Mouse (Mus musculus): ENCODE results near the gene Tex10.
A peak's percentile ranks its signal among the peaks of the same experiment; 100 is the strongest.
"Not testable (repeated sequence)": the region's sequence is repeated elsewhere in the genome, so short reads cannot be mapped to it uniquely, and the experiment has no call there.

Gene Tex10

DNA sequence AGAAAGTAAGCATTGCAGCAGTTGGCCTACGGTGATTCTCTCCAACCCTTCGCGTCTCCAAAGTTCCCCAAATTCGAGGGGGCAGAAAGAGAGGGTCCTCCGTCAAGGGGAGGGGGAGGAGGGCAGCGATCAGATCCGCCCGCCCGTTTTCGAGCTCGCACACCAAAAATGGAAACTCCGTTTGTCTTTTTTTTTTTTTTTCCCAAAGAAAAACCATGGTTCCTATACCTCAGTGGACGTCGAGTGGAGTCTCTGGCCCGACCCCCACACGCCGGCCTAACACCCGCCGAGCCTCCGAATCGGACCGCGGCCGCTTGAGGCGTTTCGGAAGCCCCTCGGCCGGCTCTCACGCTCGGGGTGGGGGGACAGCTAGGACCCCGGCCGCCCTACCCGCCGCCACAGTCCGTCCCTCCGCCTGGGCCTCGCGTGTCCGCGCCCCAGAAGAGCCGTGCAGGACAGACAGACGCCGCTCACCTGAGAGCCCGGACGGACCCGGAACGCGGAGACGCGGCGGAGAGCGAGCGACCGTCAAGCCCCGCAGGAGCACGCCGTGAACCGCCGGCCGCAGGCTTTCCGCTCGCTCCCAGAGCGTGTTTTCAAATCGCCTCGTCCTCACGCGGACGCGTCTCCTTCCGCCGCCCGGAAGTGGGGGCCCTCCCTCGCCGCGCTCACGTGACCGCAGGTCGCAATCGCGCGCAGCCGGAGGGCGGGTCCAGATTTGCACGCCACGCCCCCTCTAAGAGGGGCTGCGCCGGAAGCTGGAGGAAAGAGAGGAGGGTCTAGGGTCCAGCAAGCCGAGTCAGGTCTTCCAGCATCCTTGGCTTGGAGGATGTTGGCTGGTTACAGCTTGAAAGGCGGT is at the start of gene Tex10:
Gene Tex10 (minus strand): TSS at position 668 of the 859 bp plus-strand sequence.
- peak; percentile 82 for DNase-seq (ENCODE audit: low spot score)

DNA sequence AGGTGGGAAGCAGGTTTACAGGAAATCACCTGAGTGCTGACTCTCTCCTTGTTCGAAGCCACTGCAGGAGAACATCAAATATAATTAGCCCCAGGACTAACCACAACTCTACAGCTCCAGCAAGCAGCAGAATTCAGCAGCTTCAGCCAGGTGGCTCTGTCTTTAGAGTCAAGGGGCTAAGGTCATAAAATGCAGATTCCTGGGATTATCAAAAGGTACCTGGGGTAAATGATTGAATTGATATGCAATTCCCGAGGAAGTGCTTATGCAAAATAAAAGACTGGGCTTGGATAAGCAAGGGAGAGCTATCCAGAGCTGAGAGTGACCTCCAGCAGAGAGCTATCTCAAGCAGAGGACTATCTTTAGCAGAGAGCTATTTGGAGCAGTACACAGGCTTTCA is 37.6 kb upstream of the Tex10 start:
- DNase-seq (ENCODE audit: low spot score) = no peak

DNA sequence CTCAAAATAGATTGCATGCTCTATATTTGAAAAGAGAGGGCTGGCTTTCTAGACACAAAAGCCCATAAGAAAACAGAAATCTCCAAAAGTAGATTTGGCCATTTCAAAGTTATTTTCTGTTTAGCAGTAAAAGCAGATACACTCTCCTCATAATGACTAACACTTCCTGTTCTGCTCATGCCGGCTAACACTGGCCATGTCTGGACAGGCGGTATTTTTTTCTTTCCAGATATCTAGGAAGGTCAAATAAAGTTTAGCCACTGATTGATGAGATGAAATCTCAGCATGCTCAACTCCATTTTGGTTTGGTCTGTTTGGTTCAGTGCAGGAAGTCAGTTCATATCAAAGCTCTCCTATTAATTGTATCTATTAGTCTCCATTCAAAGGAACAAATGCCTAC is 19.3 kb upstream of the Tex10 start:
- DNase-seq (ENCODE audit: low spot score) = no peak

DNA sequence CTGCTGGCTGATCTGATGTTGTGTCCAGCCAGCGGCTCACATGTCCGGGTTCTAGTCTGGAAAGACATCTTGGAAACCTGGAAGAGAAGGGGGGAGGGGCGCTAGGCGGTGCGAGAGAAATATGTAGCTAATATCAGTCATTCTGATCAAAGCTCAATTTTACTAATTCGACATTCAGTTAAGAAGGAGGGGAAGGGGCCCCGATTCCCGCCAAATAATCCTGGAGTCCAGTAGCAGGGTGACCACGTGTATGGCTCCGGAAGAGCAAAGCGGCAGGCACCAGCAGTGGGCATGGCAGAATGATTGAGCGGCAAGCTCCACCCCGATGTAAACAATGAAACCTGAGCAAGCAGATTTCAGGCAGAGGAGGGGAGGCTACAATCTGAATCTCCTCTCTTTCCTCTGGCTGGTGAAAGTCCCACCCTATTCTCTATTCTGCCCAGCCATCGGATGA is 18.1 kb upstream of the Tex10 start:
- no peak for DNase-seq (ENCODE audit: low spot score)

DNA sequence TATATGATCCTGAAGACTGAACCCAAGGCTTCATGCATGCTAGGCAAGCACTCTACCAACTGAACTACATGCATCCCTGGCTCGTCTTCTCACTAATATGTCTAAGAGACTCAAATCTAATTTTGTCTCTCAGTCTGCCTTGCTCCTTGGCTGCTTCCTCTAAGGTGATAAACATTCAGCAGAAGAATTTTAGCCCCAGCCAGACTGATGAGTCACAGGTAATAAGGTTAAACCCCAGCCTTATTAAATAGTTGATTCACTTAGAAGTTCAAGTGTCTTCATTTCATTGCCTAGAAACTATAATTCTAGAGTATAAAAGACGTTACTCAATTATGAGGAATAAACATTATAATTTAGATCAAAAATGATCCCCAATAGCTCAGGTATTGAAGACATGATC is 15.7 kb upstream of the Tex10 start:
- no peak for DNase-seq (ENCODE audit: low spot score)

DNA sequence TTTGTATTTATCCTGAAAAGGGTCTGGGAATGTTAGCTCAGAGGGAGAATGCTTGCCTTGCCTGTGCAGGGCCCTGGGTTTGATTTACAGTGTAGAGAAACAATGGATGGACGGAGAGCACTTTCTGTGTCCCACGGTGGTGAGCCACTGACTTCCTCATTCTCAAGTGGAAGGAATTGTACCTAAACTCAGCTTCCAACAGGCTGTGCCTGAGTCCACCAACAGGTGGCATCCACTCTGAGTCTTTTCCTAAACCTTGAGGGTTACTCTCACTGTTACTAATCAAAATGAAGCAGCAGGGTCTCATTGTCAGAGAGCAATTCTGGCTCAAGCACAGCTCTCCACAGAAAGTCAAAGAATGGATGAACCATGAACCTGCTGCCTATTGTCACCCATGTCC is 8.0 kb upstream of the Tex10 start:
- no peak for DNase-seq (ENCODE audit: low spot score)

DNA sequence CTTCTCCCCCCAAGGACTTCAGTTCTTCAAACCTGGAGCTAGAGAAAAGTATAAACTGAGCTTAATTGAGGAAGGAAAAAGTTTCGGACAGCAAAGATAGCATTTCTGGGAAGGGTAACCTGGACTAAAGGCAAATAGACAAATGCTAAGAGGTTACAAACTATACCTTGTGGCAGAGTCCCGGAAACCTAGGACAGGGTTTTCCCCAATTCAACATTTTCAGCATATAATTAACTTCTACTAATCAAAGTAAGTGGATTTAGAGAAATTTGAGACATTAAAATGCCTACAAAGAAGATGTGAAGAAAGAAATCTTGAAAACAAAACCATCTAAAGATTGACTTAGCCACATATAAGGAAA is 372 bp upstream of the Tex10 start:
- DNase-seq (ENCODE audit: low spot score) = no peak

DNA sequence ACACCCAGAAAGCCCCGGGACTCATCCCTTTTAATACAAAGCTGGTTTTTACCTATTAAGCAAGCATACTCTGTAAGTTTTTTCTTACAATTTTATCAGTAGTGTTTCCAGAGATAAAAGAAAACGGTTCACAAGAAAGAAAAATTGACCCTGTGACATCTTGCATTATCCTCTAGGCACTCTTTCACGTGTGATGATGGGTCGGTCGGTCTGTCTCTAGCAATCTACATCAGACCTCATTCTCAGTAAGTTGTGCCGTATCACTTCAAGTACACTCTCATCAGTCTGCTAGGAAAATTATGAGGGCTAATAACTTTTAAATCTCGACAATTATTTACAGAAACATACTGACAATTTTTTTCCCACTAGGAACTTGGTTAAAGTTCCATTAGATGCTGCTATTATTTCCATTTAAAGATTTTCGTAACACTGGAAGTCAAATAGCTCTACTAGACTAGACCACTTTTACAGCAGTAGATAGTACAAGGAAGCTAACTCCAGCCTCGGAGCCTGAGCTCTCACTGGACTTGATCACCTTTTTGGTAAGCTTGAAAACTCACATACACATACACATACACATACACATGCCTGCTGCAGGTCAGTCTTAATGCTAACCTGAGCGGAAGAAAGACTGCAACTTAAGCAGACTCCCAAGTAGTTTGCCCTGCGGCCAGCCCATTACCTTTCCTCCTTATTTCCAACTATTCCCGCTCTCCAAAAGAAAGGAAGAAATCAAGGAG is 1.0 kb downstream of the Tex10 start:
- no peak for DNase-seq (ENCODE audit: low spot score)

DNA sequence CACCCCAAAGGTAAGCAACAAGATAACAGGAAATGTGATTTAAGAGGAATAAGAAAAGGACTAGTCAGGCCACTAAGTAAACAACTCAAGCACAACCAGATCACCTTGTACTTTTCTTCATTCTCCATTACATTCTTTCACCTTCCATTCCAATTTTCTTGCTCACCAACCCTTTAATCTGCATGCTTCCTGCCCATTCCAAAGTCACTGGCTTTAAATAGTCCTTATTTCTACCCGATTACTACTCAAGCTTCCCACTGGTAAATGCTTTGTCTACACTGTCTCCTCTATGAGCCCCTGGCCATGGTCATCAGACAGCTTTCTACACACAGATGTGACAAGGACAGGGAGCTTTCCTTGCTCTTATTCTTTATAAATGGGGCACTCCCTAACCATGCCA is 2.3 kb downstream of the Tex10 start:
- DNase-seq (ENCODE audit: low spot score) = no peak

DNA sequence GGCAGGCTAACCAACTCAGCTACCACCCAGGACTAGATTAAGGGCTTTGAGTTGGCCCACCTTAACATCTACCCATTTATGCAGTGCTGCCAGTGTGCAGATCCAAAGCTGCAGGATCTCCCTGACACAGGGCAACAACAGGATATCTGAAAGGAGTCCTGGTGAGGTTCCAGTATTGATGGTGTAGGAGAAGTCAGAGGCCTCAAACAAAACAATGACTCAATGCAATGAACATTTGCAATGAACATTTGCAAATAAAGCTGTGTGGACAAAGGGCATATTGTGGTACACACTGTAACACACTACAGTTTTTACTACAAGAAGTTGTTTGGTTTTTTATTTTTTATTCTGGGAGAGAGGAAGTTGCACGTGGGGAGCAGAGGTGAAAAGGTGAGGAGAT is 12.2 kb downstream of the Tex10 start:
- DNase-seq (ENCODE audit: low spot score) = no peak

DNA sequence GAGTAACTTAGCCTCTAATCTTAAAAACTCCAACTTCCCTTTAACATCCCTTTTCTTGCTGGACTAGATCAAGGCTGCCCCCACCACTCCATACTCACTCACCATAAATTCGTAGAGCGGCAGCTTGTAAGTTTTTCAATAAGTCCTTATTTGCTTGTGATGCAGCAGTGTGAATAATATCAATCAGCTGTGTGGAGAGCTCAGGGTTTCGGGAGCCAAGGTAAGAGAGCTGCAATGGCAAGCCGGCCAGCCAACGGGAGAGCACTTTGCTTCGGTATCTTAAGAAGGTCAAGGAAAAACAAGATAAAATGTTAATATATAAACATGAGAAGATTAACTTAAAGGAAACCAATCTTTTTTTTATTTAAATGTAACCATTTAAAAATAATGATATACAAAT is 14.8 kb downstream of the Tex10 start:
- peak; percentile 21 for DNase-seq (ENCODE audit: low spot score)

DNA sequence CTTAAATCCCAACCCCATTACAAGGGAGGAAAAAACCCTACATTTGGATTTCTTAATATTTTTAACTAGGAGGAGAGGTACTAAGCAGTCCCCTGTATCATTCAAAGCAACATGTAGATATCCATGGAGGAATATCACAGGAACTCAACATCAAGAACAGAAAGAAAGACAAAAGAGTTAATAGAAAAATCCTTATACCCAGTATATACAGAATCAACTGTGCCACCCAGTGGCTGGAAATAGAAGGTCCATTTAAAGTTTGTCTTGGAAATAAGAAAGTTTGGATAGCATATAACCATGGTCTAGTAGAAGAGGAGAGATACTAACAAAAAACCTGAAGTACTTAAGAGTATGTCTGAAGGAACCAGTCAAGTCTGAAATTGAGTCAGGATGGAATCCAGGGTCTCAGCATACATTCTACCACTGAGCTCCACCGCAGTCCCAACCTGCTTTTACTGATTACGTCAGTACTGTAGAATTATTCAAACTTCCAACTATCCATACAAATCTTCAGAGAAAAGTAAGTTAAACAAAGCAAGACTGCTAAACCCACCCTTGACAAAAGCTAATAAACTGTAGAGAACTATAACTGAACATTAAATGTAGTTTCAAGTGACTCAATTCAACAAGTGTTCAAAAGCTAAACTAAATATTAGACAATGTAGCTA is 19.0 kb downstream of the Tex10 start:
- no peak for DNase-seq (ENCODE audit: low spot score)

DNA sequence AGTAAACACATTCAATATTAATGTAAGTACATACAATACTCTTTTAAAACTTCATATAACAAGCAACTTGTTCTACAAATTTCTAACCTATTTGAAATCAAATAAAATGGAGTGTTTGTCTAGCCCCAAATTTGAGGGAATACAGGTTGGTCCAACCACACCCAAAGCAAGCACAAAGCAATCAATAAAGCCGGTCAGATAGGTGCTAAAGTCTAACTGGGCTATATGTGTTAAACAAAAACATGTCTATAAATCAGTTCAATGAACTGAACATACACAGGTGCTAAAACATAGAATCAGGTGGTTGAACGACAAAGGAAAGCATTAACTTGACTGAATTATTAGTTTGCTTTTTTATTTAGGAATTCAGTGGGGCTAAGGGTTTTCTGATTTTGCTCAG is 45.2 kb downstream of the Tex10 start:
- DNase-seq (ENCODE audit: low spot score) = no peak

DNA sequence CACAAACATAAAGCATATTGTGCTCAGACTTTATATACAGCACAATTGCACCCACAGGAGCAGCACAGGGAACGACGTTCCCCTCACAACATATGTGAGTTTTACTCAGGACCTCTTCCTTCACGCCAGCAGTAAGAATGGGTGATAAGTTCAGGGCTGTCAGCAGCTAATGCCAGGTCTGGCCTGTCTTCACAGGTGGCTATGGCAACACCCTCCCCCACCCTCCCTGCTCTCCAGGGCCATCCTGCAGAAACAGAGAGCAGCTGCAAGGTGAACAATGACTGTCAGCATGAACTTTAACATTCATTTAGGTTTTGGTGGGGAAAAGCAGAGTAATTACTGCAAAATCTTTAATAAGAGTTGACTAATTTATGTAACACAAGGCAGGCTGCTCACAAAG is 45.8 kb downstream of the Tex10 start:
- no peak for DNase-seq (ENCODE audit: low spot score)

DNA sequence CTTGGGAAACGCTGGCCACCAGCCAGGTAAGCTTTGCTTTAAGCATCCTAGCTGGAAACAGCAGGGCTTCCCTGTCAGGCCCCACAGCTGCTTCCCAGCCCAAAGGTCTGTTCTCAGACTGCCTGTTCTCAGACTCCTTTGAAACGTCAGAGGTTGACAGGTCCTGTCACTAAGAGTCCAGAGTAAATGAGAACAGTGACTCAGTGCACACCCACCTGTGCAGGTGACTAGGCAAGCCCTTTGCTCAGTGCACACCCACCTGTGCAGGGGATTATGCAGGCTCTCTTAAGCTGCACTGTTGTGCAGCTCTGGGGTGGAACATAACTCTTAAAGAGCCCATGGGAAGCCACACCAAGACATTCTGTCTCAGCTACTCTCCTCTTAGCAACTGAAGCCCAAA is 49.5 kb downstream of the Tex10 start:
- no peak for DNase-seq (ENCODE audit: low spot score)

DNA sequence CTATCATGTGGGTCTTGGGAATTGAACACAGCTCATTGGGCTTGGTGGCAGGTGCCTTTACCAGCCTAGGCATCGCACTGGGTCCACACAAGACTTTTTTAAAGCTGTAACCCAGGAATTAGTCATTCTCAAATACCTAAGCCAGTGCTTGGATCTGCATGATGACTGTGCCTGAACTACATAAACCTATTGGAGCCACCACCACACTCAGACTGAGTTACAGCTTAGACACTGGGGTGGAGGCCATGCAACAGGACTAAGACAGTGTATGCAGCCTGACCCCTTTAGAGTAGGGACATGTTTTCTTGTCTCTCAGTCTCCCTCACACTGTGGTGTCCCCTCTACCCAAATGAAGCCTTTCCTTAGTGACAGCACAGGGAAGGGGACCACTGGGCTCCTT is 50.6 kb downstream of the Tex10 start:
- no peak for DNase-seq (ENCODE audit: low spot score)

DNA sequence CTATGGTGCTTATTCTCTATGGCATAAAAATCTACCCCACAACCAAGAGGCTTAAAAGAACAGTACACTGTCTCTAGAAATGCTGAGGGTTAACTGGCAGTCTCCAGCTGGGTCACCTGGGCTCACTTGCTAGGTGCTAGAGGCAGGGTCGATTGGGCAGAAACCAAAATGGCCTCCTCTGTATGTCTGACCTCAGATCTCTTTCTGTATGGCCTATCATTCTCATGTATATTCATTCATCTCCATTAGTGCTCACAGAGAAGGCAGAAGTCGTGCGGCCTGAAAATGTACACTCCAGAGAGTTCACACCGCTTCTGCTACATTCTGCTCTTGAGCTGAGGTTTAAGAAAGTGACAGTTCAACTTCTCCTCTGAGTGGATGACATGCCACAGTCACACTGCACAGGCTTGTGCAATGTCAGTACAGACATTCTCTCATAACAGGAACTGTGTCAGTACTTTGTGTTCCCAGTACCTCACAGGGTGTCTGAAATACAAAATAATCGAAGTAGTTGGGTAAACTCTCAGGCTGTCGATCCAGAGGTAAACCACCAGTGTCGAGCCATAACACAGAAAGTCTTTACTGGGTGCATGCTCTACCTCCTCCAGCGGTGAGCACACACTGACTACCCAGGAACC is 54.3 kb downstream of the Tex10 start:
- no peak for DNase-seq (ENCODE audit: low spot score)

DNA sequence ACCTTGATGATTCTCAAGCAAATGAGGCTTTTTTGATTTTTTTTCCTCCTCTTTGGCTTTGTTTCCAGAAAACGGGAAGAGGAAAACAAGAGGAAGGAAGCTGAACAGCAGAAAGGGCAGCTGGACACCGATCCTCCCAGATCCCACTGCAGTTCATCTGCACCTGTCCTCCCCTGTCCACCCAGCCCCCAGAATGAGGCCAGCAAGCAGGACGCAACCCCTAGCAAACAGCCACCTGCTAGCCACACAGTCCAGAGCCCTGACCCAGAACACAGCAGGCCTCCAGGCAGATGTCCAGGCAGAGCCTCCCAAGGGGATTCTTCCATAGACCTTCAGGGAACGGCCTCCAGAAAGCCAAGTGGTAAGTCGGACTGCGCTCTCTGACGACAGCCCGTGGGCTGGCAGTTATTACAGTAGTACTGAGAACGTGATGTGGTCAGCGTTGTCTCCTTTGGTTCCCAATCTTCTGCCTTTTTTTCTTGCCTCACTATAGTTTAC is 57.4 kb downstream of the Tex10 start:
- DNase-seq (ENCODE audit: low spot score) = no peak

DNA sequence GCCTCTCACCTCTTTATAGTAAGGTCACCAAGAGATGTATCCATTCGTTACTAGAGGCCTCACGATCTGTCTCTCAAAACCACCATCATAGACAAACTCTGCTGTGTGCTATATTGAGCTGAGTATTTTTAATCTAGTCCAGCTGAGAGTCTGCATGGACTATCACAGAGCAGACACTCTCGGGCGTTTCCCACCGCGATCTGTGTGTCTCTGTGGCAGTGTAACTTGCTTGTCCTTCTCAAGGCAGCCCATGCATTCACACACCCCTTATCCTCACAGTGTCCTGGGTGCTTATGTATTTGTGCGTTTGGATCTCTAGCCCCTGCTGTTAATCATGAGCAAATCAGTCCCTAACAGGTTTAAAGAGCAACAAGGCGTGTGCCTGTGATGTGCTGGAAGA is 59.8 kb downstream of the Tex10 start:
- DNase-seq (ENCODE audit: low spot score) = no peak

DNA sequence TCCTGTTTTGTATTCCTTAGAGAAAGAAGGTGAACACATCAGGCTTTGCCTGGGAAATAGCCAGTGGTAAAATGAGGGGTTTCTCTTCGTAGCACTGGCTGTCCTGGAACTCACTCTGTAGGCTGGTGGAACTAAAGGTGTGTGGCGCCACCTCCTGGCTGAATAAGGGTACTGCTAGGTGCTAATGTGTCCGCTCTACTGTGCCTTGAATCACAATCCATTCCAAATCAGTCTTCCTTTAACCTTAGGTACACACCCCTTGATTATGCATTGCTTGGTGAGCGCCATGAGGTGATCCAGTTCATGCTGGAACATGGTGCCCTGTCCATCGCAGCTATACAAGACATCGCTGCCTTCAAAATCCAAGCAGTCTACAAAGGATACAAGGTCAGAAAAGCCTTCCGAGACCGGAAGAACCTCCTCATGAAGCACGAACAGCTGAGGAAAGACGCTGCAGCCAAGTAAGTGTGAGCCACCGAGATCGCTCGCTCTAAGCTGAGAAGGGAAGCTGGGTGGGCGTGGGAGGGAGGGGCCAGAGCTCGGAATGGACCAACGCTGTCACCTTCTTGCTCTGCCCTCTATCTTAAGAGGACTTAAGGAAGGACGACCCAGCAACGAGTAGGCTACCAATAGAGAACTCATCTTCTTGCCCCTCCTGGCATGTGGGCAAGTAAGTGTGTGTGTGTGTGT is 65.8 kb downstream of the Tex10 start:
- no peak for DNase-seq (ENCODE audit: low spot score)

DNA sequence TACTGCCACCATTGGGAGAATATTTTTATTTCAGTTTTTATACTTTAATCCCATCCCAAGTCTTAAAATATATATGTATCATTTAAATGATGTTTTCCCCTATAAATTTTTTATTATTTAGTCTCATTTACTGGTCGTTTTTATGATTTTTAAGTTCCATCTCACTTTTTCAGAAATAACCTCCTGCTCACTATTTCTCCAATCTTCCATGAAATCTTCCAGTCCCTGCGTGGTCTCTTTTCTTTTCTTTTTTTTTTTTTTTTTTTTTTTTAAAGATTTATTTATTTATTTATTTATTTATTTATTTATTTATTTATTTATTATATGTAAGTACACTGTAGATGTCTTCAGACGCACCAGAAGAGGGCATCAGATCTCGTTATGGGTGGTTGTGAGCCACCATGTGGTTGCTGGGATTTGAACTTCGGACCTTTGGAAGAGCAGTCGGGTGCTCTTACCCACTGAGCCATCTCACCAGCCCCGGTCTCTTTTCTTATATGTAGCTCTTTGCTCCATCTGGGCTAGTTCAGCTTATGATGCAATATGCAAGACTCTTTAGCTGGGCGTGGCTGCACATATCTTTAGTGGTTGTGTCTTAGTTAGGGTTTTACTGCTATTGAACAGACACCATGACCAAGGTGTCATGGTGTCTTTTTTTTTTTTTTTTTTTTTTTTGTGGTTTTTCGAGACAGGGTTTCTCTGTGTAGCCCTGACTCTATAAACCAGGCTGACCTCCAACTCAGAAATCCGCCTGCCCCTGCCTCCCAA is 67.4 kb downstream of the Tex10 start:
- not testable (repeated sequence) for DNase-seq (ENCODE audit: low spot score)
